Mouse (Mus musculus) right cerebral cortex, adult 2 months (tissue): Measurements from ENCODE around the gene Gm5089.

ENCODE experiments used
- DNase-seq, 2 experiments: peaks; one replicate each; pipeline ENCODE4 v3.0.0; 2021 to 2022; ENCODE audit warnings: low spot score in 2 of 2

The Gm5089 gene

DNA sequence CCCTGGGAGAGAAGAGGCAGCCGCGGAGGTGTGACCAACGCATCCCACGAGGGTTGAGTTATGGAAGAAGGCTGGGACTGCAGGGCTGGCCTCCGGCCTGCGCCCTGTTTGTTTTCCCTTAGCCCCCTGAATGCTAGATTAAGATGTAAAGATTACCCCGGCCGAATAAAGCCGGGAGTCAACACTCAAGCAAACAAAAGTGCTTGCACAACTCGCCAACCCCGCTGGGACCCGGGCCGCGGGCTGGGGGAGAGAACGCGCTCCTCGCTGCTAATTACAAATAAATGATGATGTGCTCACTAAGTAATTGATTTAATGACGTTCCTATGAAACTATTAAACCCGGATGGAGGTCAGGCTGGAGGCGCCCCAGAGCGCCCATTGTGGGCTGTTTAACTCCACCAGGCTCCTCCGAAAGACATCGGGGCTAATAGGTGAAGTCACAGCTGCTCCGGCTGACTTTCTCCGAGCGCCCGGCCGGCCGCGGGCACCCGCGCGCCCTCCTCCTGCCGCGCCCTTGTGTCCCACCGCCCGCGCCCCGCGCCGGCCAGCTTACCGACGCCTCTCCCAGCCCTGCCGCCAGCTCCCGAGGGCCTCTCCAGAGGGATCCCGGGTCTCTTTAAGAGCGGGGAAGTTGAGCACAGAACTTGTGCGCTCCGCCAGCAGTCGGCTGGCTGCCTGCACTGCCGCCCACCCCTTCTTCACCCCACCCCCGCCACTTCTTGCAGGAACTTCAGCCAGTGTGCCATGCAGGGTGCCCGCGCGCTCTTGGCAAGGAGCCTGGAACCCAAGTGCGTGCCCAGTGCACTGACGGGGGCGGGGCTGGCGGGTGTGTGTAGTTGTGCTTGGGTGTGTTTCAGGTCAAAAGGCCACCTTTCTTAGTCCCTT, at the start of gene Gm5089:
TSS of gene Gm5089 (minus strand) at position 620 of the 887 bp plus-strand sequence.
- DNase-seq, result peak in 1 of 2 experiments; percentile 48

DNA sequence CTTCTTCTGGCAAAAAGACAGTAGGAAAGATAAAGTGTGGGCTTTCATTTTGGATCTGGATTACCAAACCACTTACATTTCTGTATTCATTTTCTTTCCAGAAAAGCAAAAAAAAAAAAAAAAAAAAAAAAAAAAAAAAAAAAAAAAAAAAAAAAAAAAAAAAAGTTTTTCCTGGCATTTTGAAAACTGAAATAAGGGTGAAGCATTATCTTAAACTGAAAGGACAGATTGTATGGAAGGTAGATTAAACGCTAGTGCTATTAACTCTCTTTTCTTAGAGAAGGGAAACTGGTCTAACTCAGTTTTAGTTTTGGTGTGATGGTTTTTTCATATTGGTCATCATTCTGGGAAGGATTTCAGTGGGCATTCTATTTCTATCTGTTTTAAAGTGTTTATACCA, 41.1 kb upstream of the Gm5089 start:
- DNase-seq, result no peak

DNA sequence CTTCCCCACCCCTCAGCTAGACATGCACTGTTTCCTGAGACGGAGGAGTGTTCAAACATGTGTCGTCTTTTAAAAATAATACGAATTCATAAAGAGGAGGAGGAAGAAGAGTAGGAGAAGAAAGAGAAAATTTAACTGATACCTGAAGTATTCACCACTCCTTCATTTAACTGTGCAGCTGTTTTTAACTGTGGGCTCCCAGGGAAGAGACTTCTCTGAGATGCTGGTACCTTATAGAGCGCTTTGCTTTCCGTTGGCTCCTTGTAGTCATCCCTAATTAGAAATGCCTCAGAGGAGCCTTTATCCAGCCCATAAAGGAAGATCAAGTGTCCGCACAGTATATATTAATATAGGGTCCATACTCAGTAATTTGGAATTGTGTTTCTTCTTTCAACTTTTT, 40.6 kb upstream of the Gm5089 start:
- no peak for DNase-seq

DNA sequence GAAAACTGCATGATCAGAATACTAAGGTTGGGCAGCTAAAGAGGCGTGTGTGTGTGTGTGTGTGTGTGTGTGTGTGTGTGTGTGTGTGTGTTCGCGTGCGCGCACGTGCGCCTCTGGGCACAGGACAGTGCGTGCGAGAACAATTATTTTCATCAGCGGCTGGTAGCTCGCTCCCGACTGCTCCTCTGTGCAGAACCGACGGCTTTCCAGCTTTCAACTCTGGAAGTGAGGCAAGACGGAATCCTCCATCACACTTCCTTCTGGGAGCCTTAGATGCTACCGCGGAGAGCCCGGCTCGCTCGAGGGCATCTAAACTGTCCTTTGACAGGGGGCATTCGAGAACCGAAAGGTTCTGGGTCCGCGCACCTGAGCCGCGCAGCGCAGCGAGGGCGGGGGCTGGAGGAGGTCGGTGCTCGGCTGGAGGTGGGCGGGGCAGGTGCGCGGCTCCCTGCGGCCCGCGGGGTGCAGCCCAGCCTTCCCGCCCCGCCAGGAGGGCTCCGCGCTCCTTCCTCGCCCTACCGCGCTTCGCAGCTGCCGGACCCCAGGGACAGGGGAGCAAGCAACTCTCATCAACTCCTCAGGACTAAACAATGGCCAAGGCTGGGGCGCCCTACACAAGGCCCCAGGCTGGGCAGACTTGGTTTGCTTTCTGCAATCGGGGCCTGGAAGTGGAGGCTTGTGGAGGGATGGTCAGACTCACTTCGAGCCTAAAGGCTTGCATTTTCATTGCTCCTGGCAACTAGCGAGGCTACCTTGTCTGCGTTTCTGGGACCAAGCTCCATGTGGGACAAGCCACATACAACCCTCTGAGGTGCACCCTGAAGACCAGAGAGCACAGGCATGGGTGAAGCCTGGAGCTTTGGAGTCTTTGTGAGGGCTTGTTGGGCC, 39.8 kb upstream of the Gm5089 start, which contains the start of gene Gm10837:
TSS of gene Gm10837 (plus strand) at position 146 of the 888 bp plus-strand sequence.
- DNase-seq, result no peak

DNA sequence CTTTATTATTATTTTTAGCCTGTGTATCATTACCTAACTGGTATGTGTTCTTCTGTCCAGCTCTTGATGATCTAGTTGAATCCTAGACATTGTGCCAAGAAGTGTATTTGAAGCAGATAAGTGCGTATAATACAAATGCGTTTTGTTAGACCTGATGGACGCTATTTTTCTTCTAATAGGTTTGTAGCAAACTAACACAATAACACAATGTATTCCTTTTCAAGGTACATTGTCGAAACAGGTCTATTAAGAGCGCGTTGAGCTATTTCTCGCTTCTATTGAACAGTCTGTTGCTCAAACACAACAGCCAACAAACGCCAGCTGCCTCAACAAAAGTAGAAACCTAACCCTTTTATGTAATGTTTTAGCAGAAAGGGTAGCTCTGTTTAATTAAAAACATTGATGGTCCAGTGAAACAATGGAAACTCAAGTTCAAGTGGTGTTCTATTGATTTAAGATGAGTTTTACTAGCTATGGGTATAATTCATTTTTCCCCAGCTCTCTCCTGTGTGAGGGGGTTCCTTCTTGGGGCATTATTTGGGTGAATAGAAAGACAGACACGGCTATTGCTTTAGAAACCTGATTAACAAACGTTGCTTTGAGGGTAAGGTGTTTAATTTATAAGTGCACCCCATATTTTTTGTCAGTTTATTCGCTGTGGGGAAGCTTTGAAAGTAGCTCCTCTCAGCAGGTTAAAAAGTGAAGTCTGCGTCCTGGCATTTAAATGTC, 38.9 kb upstream of the Gm5089 start:
- DNase-seq, result no peak

DNA sequence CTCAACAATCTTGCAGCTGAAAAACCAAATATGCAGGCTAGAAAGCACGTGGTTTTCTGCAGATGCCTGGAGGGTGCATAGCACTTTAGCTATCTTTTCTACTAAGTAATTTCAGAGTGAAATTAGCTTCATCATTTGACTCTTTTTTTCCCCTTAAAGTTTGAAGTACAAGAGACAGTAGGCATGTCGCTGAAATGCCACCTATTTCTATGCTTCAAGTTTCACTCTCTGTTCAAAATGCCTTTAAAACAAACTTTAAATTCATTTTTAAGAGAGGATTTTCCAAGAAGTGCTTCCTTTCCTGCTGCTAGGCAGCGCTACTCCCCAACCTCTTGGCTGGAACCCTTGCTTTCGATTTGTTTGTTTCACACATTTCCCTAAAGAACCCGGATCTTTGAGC, 38.1 kb upstream of the Gm5089 start:
- DNase-seq, result no peak

DNA sequence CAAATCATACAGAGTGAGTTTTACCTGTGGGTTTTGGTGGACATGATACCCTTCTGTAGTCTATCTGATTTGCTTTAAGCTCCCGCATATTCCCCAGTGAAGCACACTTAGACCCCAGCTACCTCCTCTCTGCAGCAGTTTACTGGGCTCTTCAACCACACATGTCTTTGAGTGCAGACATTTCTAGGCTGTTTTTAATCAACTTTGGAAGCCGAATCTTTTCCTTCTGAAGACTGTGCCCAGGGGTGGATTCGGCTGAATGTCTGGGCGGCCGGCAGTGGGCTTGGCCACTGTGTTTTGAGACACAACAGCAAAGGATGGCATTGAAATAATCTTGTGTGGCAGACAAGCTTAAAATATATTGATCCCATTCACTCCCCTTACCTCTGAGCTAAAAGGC, 36.5 kb upstream of the Gm5089 start:
- no peak for DNase-seq

DNA sequence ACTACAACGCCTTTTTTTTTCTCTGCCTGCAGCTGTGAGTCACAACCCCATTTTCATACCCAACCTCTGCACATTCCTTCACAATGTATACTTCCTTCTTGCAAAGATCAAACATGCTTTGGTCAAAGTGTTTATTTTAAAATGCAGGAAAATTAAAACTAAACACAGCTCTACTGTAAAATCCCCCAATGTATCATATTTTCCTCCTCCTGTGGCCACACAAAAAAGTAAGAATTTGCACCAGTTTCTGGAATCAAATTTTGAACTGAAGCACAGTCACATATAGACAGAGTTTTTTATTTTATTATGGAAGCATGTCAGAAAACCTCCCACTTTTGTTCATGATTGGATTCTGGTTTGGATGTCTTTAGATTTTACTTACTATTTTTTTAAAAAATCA, 35.7 kb upstream of the Gm5089 start:
- DNase-seq, result no peak

DNA sequence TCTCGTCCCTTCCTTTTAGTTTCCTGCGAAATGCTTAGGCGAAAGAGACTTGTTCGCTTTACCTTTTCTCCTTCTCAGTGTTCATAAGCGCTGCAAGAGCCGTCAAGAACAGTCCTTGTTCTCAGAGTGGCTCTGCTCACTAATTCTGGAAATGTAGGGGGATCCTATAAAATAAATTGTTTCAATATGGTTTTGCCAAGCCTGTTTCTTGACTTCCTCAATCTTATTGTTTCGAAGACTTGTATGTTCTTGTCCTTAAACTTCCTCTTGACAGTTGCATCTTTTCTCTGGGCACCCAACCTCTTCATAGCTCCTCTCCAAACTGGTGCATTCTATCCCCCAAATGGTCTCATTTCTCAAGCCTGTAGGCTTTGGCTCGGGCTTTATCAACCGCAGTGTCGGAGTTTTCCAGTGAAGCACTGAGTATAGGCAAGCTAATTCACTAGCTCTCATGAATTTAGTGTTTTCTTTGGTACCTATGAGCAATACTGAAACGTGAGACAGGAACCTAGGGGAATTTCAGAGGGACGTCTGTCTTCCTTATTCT, 34.8 kb upstream of the Gm5089 start:
- no peak for DNase-seq

DNA sequence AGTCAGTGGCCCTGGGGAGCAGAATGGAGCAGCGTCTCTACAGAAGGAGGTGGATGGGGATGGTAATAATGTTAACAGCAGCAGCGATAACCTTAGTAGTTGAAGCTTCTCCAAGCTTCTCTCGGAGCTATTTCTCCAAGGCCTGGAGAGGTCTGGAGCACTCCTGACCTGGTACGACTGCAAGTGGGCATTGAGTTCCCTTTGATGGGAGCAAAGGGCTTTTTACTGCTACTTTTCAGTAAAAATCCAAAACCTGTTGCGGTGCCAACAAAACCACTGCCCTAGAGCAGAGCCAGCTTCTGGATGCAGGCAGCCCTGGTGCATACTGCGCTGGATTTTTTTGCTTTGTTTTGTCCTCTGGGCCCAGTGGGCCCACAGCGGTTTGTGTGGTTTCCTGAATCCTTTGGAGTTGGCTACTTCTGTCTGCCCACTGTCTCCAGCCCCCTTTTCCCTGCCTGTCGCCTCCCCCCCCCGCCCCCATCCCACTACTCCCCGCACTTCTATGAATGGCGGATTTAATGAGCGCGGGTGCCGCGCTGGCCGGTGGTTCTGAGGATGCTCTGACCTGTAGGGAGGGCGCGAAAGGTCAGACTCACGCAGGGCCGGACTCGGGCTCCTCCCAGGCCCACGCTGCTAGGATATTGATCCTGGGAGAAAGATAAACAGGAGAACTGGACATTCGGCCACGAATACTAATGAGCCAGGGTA, 34.1 kb upstream of the Gm5089 start:
- DNase-seq, result no peak

DNA sequence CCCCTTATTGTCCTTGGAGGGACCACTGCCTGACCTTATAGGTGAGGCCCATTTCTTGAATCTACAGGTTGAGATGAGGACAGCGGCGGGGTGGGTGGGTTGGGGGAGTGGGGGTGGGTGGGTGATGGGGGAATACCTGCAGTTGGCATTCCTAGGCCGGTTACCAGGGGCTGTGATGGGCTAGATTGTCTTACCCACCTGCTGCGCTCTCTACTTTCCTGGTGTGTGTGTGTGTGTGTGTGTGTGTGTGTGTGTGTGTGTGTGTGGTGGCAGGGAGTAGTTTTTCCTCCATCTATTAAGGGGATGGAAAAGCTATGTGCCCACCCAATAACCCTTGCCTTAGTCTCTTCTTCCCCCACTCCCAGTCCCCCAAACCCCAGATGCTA, 33.5 kb upstream of the Gm5089 start:
- DNase-seq, result no peak

DNA sequence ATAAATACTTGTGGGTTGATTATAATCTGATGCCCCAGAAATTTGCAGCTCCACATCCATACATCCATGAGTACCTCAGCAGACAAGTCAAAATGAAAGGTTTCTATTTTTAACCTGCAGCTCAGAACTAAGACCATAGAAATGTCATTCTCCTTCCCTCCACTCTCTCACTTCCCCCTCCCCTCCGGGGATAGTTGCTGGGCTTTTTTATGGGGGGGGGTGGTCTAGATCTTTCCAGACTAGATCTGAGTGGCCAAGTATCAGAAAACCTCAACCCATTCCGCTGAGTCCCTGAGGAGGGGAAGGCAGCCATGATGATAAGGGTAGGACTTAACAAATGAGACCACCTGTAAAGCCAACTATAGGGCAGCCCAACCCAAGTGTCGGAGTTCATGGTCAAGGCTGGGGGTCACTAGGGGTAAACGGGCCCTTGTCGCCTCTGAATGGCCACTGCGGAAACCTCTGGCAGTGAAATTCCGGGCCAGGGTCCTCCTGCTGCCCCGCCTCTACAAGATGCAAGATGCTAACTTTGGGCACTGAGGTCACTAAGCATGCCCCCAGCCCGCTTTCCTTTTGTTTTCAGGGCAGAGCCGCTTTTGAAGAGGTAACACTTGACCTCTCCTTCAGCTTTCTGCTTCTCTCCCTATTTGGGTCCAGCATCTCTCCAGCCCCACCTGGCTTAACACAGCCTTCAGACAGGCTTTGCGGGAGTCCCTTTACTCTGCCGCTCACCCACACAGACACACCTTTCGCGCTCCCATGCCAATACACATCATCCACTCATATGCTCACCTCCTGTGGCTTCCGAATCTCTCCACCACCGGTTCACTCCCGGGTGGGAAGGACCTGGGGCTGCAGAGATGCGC, 32.9 kb upstream of the Gm5089 start:
- DNase-seq, result no peak

DNA sequence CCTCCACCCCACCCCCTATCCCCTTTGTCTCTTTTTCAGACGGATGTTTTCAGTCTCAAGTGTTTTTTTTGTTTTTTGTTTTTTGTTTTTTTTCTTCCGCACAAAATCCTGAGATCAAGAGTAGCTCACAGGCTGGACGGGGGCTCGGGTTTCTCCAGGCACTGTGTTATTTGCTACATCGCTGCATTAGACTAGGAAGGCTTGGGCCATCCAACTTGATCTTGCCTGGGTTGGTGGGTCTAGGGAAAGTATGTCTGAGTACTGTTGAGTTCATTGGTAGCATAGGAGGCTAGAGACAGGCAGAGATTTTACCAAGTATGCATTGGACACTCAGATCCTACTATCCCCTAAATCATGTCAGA, 32.1 kb upstream of the Gm5089 start:
- no peak for DNase-seq

DNA sequence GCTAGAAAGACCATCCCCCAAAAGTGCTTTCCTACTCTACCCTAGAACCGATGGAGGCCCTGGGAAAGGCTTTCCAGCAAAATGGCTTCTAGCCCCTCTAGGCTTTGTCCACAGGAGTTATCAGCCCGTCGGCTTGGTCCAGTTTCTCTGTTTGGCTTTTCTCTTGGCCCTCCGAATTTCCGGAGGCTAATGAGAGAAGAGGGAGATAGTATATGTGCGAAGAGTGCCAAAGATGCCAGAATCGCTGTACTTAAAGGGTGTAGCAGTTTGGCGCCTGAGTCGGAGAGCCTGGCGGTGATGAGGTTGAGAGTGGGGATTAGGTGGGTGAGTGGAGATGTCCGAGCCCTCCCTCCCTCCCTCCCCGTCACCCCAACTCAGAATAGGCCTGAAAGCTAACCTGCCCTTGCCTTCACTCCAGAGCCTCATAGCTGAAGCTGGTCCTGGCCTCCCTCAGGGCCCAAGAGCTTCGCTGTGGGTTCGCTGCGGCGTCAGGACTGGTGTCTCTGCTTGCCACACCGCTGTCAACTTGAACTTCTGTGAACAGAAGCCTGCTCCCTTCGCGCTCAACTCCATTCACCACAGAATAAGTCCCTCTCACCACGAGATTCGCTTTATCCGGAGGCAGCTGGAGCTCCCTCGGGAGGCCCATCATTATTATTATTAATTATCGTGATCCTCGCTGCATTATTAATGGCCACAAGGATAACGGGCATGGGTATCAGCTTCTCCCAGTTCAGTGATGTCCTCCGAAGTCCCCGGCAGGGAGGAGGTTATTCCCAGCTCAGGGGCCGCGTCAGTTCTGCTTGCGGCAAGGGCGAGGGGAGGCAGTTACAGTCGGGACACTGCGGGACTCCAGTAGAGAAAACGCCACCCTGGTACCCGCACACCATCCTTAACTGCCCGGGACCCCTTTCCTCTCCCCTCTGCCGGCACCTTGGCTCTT, 31.4 kb upstream of the Gm5089 start:
- no peak for DNase-seq

DNA sequence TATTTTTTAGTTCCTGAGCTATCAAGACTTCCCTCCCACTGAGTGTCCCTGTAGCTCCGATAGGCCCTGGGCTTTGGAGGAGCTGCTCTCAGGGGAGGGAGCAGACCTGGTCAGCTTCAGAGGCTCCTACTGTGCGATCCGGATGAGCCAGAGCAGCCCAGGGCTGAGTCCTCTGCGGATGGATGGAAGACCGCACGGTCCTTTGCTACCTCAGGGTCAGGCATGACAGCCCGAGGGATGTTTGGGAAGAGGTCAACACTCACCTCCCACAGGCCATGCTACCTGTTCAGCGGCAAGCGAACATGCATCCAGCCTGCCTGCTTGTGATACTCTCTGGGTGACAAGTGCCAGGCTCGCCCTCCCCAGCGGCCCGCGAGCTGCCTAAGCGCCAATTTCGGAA, 30.3 kb upstream of the Gm5089 start:
- DNase-seq, result no peak

DNA sequence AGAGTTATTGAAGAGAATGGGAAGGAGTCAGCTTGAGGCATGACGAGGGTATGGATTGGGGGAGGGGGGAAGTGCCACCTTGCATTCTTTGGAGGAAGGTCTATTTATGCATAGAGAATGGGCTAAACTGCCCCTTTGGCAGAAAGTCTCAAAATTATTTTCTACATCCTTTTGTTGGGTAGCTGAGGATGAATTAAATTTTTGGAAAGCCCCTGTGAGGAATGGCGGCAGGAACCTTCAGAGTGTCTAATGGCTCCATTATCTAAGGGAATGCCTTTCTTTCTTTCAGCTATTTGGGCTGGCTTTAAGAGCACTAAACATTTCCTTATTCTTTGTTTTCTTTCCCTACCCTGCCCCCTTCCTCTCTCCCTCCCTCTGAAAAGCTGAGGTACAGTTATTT, 29.4 kb upstream of the Gm5089 start:
- no peak for DNase-seq

DNA sequence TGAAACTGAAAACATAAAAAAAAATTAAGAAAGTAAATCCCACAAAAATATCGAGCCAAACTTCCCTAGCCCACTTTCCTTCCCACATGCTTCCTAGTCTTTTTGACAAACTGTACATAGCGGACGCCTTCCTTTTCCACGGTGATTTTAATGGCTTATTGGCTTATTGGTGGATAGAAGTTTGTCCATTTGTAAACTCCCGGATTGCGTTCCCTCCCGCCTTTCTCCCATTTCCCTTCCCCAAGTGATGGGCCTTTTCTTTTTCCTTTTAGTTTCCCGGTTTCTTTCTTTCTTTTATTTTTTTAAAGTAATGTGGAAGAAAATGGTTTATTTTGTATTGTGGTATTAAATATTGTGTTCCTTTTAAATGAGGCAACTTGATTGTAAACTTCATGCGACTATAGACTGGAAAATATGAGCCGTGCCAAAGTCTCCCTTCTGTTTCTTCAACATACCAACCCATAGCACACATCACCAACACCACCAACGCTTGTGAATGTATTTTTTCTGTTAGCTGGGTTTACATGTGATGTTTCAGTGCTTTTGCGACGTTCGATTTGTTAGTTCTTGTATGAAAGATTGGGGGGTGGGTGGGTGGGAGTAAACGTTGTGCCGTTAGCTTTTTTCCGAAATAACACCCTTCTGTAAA, 28.7 kb upstream of the Gm5089 start:
- no peak for DNase-seq

DNA sequence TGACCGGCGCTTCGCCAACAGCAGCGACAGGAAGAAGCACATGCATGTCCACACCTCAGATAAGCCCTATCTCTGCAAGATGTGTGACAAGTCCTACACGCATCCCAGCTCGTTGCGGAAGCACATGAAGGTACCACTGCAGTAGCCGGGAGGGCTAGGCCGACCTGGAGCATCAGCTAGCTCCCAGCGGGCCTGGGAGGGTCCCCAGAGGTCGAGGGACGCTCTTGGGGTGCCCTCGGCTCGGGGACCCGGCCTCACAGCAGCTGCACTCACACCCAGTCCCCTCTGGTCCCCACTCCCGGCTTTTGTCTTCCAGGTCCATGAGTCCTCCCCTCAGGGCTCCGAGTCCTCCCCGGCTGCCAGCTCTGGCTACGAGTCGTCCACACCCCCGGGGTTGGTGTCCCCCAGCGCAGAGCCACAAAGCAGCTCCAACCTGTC, 27.7 kb upstream of the Gm5089 start:
- no peak for DNase-seq
